In the genomic region with DNA sequence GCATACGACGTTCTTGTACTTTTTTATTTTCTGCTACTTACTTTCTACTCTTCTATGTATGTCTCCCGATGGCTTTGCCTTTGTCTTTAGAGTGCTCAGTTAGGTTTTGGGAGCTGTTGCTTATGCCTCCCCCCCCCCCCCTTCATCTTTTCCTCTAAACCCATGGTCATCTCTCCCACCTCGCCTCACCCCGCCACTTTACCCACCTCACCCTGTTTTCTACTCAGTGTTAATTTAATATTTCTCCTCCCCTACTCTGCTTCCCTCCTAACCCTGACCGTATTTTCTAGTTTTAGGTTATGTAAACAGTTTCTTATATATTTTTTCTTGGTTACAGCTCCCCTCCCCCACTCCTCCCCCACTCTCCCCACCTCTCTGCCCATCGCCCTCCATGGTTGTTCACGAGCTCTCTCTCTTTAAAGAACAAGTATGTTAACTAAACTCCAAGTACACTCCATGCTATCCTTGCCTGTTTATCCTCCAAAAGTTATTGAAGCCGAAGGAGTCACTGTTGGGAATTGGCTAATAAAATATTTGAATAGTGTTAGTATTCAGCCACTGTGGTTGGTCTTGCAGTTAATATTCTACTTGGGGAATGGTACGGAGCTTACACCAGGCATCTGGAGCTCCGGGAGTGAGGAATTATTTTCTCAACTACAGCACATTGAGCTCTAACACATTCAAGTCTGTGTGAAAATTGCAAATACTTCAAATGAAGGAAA, we compare ENCODE assay signal across 10 mouse cellular contexts. TPM values are rescaled to one million over a fixed set of nuclear protein-coding genes. Genes with fewer than 3 reads are reported as not detected.
DNase-seq lines count a peak whose midpoint lies in the region; ATAC-seq and TF ChIP-seq lines count a peak whose summit lies in the region.
"Had no signal": no experiment of that assay in that cellular context is flagged by ENCODE, and none has a peak within 500 bp of the region (broad histone marks: within the 10 kb centered on the region; RNA-seq: fewer than 3 reads in every experiment).

No protein-coding gene starts in this region.

- H3K9ac ChIP-seq in heart, embryonic 13.5 days, result peak overlapping the region; percentile 63
- 0 out of 2 replicates have a peak overlapping the region, but pooled peaks have one; percentile 25 for H3K9ac ChIP-seq in midbrain, embryonic 13.5 days (replicated peaks)
- H3K9ac ChIP-seq in midbrain, postnatal 0 days (replicated peaks; ENCODE audit: low read length, poor library complexity, severe bottlenecking), result no peak overlapping the region
- H3K9ac ChIP-seq in limb, embryonic 12.5 days (replicated peaks), result no peak overlapping the region
- no peak overlapping the region for H3K9ac ChIP-seq in stomach, embryonic 16.5 days (ENCODE audit: low read length)
- no peak overlapping the region for H3K9ac ChIP-seq in hindbrain, embryonic 14.5 days

- H3K9me3 ChIP-seq in heart, embryonic 13.5 days, result no peaks in the 10 kb centered on the region
- no peaks in the 10 kb centered on the region for H3K9me3 ChIP-seq in midbrain, embryonic 13.5 days
- H3K9me3 ChIP-seq in midbrain, postnatal 0 days (ENCODE audit: low read length), result no peaks in the 10 kb centered on the region
- no peaks in the 10 kb centered on the region for H3K9me3 ChIP-seq in limb, embryonic 12.5 days
- no peaks in the 10 kb centered on the region for H3K9me3 ChIP-seq in stomach, embryonic 16.5 days (replicated peaks; ENCODE audit: control insufficient read depth, low read length)
- no peaks in the 10 kb centered on the region for H3K9me3 ChIP-seq in hindbrain, embryonic 14.5 days (ENCODE audit: control insufficient read depth, low read length)

- H3K36me3 ChIP-seq in heart, embryonic 13.5 days, result no peaks in the 10 kb centered on the region
- no peaks in the 10 kb centered on the region for H3K36me3 ChIP-seq in midbrain, embryonic 13.5 days
- no peaks in the 10 kb centered on the region for H3K36me3 ChIP-seq in midbrain, postnatal 0 days (ENCODE audit: insufficient read depth, low read length)
- H3K36me3 ChIP-seq in limb, embryonic 12.5 days, result no peaks in the 10 kb centered on the region
- no peaks in the 10 kb centered on the region for H3K36me3 ChIP-seq in stomach, embryonic 16.5 days (ENCODE audit: control insufficient read depth, insufficient read depth, low read length)
- no peaks in the 10 kb centered on the region for H3K36me3 ChIP-seq in hindbrain, embryonic 14.5 days (replicated peaks; ENCODE audit: control insufficient read depth, insufficient read depth)

- no peak for DNase-seq in heart, postnatal 10 days
- no peak for DNase-seq in midbrain, postnatal 0 days (ENCODE audit: low spot score)
- DNase-seq in natural killer cell, adult 2 months (ENCODE audit: low spot score in 2 of 2), result no peak
- DNase-seq in hindbrain, embryonic 14.5 days (ENCODE audit: low spot score), result no peak
- DNase-seq: thymus, postnatal 14 days had no signal

- H3K27me3 ChIP-seq in heart, embryonic 13.5 days (replicated peaks), result no peaks in the 10 kb centered on the region
- no peaks in the 10 kb centered on the region for H3K27me3 ChIP-seq in midbrain, embryonic 13.5 days
- no peaks in the 10 kb centered on the region for H3K27me3 ChIP-seq in midbrain, postnatal 0 days (ENCODE audit: insufficient read depth, low read length)
- no peaks in the 10 kb centered on the region for H3K27me3 ChIP-seq in limb, embryonic 12.5 days
- H3K27me3 ChIP-seq in stomach, embryonic 16.5 days (ENCODE audit: control insufficient read depth, insufficient read depth, low read length), result no peaks in the 10 kb centered on the region
- H3K27me3 ChIP-seq in hindbrain, embryonic 14.5 days (ENCODE audit: control insufficient read depth, insufficient read depth, low read length), result no peaks in the 10 kb centered on the region
- H3K27me3 ChIP-seq: CH12.LX had no signal

- intact Hi-C loops in heart, postnatal 10 days (cut with DNase I), result no loop called here

- no peak for TF ChIP-seq CTCF in midbrain, postnatal 0 days (IDR thresholded peaks at IDR 0.05)

- 72% methylated on average over 11 of the region's 11 CpGs for WGBS in heart, embryonic 13.5 days
- WGBS in midbrain, embryonic 13.5 days, result 76% methylated on average over 11 of the region's 11 CpGs
- 72% methylated on average over 11 of the region's 11 CpGs for WGBS in midbrain, postnatal 0 days
- WGBS in limb, embryonic 12.5 days, result 54% methylated on average over 11 of the region's 11 CpGs
- WGBS in stomach, embryonic 16.5 days, result 43% methylated on average over 11 of the region's 11 CpGs
- 78% methylated on average over 11 of the region's 11 CpGs for WGBS in hindbrain, embryonic 14.5 days

- peaks cover 40% of the 10 kb centered on the region for H3K4me1 ChIP-seq in heart, embryonic 13.5 days
- peaks cover 5% of the 10 kb centered on the region; the same call in 1 of the 2 replicates for H3K4me1 ChIP-seq in midbrain, embryonic 13.5 days (replicated peaks)
- no peaks in the 10 kb centered on the region for H3K4me1 ChIP-seq in midbrain, postnatal 0 days (ENCODE audit: insufficient read depth, low read length)
- H3K4me1 ChIP-seq in limb, embryonic 12.5 days (replicated peaks), result peaks cover 18% of the 10 kb centered on the region
- H3K4me1 ChIP-seq in stomach, embryonic 16.5 days (ENCODE audit: control insufficient read depth, insufficient read depth, low read length), result peaks cover 22% of the 10 kb centered on the region
- H3K4me1 ChIP-seq in hindbrain, embryonic 14.5 days (replicated peaks; ENCODE audit: control insufficient read depth, insufficient read depth, low read length), result peaks cover 4% of the 10 kb centered on the region; the same call in 1 of the 2 replicates

- H3K4me2 ChIP-seq in heart, embryonic 13.5 days, result peak overlapping the region; percentile 40
- no peak overlapping the region for H3K4me2 ChIP-seq in midbrain, embryonic 13.5 days (replicated peaks)
- H3K4me2 ChIP-seq in midbrain, postnatal 0 days (ENCODE audit: low read depth, low read length, poor library complexity, severe bottlenecking), result no peak overlapping the region
- H3K4me2 ChIP-seq in limb, embryonic 12.5 days, result peak overlapping the region; percentile 39
- H3K4me2 ChIP-seq in stomach, embryonic 16.5 days (ENCODE audit: low read depth, low read length), result peak overlapping the region; percentile 20
- no peak overlapping the region for H3K4me2 ChIP-seq in hindbrain, embryonic 14.5 days (replicated peaks)

- peak overlapping the region; percentile 93 for H3K27ac ChIP-seq in heart, embryonic 13.5 days (replicated peaks)
- H3K27ac ChIP-seq in midbrain, embryonic 13.5 days, result no peak overlapping the region
- no peak overlapping the region for H3K27ac ChIP-seq in midbrain, postnatal 0 days (ENCODE audit: low read depth, low read length)
- H3K27ac ChIP-seq in limb, embryonic 12.5 days, result peak overlapping the region; percentile 78
- peak overlapping the region; percentile 69 for H3K27ac ChIP-seq in stomach, embryonic 16.5 days (ENCODE audit: low read length)
- H3K27ac ChIP-seq in hindbrain, embryonic 14.5 days, result no peak overlapping the region

- no peak for ATAC-seq in heart, embryonic 13.5 days (ENCODE audit: extremely low read depth, insufficient number of reproducible peaks, low FRiP score, low TSS enrichment)
- no peak; the same call in 1 of the 2 replicates for ATAC-seq in midbrain, embryonic 13.5 days
- ATAC-seq in midbrain, postnatal 0 days (ENCODE audit: low FRiP score), result no peak
- ATAC-seq in limb, embryonic 12.5 days (ENCODE audit: insufficient number of reproducible peaks, insufficient read depth, low FRiP score, low TSS enrichment, low read depth), result peak; percentile 69
- 0 out of 2 replicates have a peak, but pooled peaks have one; percentile 6 for ATAC-seq in stomach, embryonic 16.5 days (ENCODE audit: insufficient read depth, low FRiP score)
- no peak for ATAC-seq in hindbrain, embryonic 14.5 days (ENCODE audit: low FRiP score)

- H3K4me3 ChIP-seq in heart, embryonic 13.5 days, result no peak overlapping the region
- no peak overlapping the region for H3K4me3 ChIP-seq in midbrain, embryonic 13.5 days (replicated peaks)
- no peak overlapping the region for H3K4me3 ChIP-seq in midbrain, postnatal 0 days (ENCODE audit: low read depth, low read length)
- H3K4me3 ChIP-seq in limb, embryonic 12.5 days (replicated peaks), result no peak overlapping the region
- no peak overlapping the region; the same call in 1 of the 2 replicates for H3K4me3 ChIP-seq in stomach, embryonic 16.5 days (replicated peaks; ENCODE audit: low read length)
- no peak overlapping the region for H3K4me3 ChIP-seq in hindbrain, embryonic 14.5 days (replicated peaks; ENCODE audit: low read length)

RNA-seq across cellular contexts. Expression of a gene that starts 59.0 kb away (rescaled TPM):
- polyA plus RNA-seq in heart, embryonic 13.5 days (2015; fragmentation: Nextera tagmentation; extraction: Ambion mirVana), result 166 and 204 TPM in 2 replicates
- 1,000 to 10,000 TPM; 1,201 to 1,221 TPM for total RNA-seq in heart, postnatal 10 days (2021)
- not detected in 2 replicates for polyA plus RNA-seq in midbrain, embryonic 13.5 days (2015; fragmentation: Nextera tagmentation; extraction: Ambion mirVana)
- total RNA-seq in midbrain, postnatal 0 days (2014; rRNA removed), result 0.27 TPM in 1 of 2 replicates, not detected in the other
- not detected in 2 replicates for polyA plus RNA-seq in midbrain, postnatal 0 days (2015; fragmentation: Nextera tagmentation; extraction: Ambion mirVana)
- polyA plus RNA-seq in limb, embryonic 12.5 days (2016; fragmentation: Nextera tagmentation; extraction: Ambion mirVana), result 6.8 and 7.4 TPM in 2 replicates
- polyA plus RNA-seq in stomach, embryonic 16.5 days (2015; fragmentation: Nextera tagmentation; extraction: Ambion mirVana), result 3.6 and 21.6 TPM in 2 replicates
- not detected in 2 replicates for polyA plus RNA-seq in hindbrain, embryonic 14.5 days (2014; fragmentation: Nextera tagmentation; extraction: Ambion mirVana)
- total RNA-seq: CH12.LX had no signal

Comparison
In these comparisons a context has a peak if more than half of its experiments do, and no peak if none do; other contexts are left out.
1. H3K9ac ChIP-seq: peak in heart, embryonic 13.5 days (single experiment) and midbrain, embryonic 13.5 days (single experiment); none in midbrain, postnatal 0 days (single experiment), limb, embryonic 12.5 days (single experiment), stomach, embryonic 16.5 days (single experiment) and hindbrain, embryonic 14.5 days (single experiment).
2. ATAC-seq: peak in limb, embryonic 12.5 days (single experiment) and stomach, embryonic 16.5 days (single experiment); none in heart, embryonic 13.5 days (single experiment), midbrain, embryonic 13.5 days (single experiment), midbrain, postnatal 0 days (single experiment) and hindbrain, embryonic 14.5 days (single experiment).
3. H3K27ac ChIP-seq: peak in heart, embryonic 13.5 days (single experiment), limb, embryonic 12.5 days (single experiment) and stomach, embryonic 16.5 days (single experiment); none in midbrain, embryonic 13.5 days (single experiment), midbrain, postnatal 0 days (single experiment) and hindbrain, embryonic 14.5 days (single experiment).
4. H3K4me2 ChIP-seq: peak in heart, embryonic 13.5 days (single experiment), limb, embryonic 12.5 days (single experiment) and stomach, embryonic 16.5 days (single experiment); none in midbrain, embryonic 13.5 days (single experiment), midbrain, postnatal 0 days (single experiment) and hindbrain, embryonic 14.5 days (single experiment).